Mouse (Mus musculus): ENCODE measurements around the gene Mynn. TPM values are rescaled to one million over a fixed set of nuclear protein-coding genes. Genes with fewer than 3 reads are reported as not detected.

Gene Mynn
- polyA plus RNA-seq (2012; rRNA removed) = 5.1 and 5.7 TPM in 2 replicates

GRCm38 (mm10) chr3:30602065-30602739 lies at the start of gene Mynn:
TSS of gene Mynn (plus strand) at chr3:30602065.

GRCm38 (mm10) chr3:30599711-30600545 lies 1.9 kb upstream of the Mynn start, which contains the start of gene Actrt3:
TSS of gene Actrt3 (minus strand) at chr3:30599939.

GRCm38 (mm10) chr3:30644207-30644606 lies 42.3 kb downstream of the Mynn start, which contains the start of gene Lrriq4:
TSS of gene Lrriq4 (plus strand) at chr3:30644507.

GRCm38 (mm10) chr3:30647440-30648090 lies 45.7 kb downstream of the Mynn start, which contains the start of gene Lrrc34:
TSS of gene Lrrc34 (minus strand) at chr3:30647869.

Other genes with a start within 250 kb of the Mynn start
- 1.0 and 1.2 TPM in 2 replicates for gene Mecom, start 54.1 kb upstream of the Mynn start, polyA plus RNA-seq (2012; rRNA removed)
- gene Actrt3, start 2.1 kb upstream of the Mynn start, polyA plus RNA-seq (2012; rRNA removed) = not detected in 2 replicates
- not detected in 2 replicates for gene Lrriq4, start 42.4 kb downstream of the Mynn start, polyA plus RNA-seq (2012; rRNA removed)
- 0.02 and 0.05 TPM in 2 replicates for gene Lrrc34, start 45.8 kb downstream of the Mynn start, polyA plus RNA-seq (2012; rRNA removed)
- gene Lrrc31, start 97.8 kb downstream of the Mynn start, polyA plus RNA-seq (2012; rRNA removed) = not detected in 2 replicates
- gene Samd7, start 144.2 kb downstream of the Mynn start, polyA plus RNA-seq (2012; rRNA removed) = 0.02 and 0.04 TPM in 2 replicates
- 32.6 and 33.7 TPM in 2 replicates for gene Sec62, start 190.8 kb downstream of the Mynn start, polyA plus RNA-seq (2012; rRNA removed)